Mouse (Mus musculus): ENCODE measurements around the gene Olfr952.

The Olfr952 gene

GRCm38 (mm10) chr9:39427048-39427447 is at the start of gene Olfr952:
Gene Olfr952, minus strand, starts transcription at chr9:39427148.
- DNase-seq = no peak

- DNase-seq = no peak
Observed at GRCm38 (mm10) chr9:39471844-39472243, 44.9 kb upstream of the Olfr952 start, which contains the start of gene Olfr955. Gene Olfr955, minus strand, starts transcription at chr9:39471944.

GRCm38 (mm10) chr9:39456401-39456800 is 29.5 kb upstream of the Olfr952 start, which contains the start of gene Olfr954:
Gene Olfr954, plus strand, starts transcription at chr9:39456701.
- no peak for DNase-seq

- DNase-seq = no peak
Observed at GRCm38 (mm10) chr9:39387110-39387509, 39.8 kb downstream of the Olfr952 start, which contains the start of gene Olfr951. Gene Olfr951, plus strand, starts transcription at chr9:39387410.

Measured in cerebellum, adult 9-10 months (tissue).